Mouse (Mus musculus): Measurements from ENCODE around the gene Slc22a2.

GRCm38 (mm10) chr17:12614511-12615385 is 30.8 kb downstream of the Slc22a2 start:
- no peak for TF ChIP-seq CTCF (IDR thresholded peaks at IDR 0.05; ENCODE audit: borderline replicate concordance, control insufficient read depth, extremely low read depth, insufficient read depth, low read length, poor library complexity)
- no peak for TF ChIP-seq POLR2A (IDR thresholded peaks at IDR 0.05; ENCODE audit: control insufficient read depth, extremely low read depth, insufficient read depth, low read length, poor library complexity)
